Comparison of ENCODE assay signal across 13 mouse cellular contexts in the genomic region with DNA sequence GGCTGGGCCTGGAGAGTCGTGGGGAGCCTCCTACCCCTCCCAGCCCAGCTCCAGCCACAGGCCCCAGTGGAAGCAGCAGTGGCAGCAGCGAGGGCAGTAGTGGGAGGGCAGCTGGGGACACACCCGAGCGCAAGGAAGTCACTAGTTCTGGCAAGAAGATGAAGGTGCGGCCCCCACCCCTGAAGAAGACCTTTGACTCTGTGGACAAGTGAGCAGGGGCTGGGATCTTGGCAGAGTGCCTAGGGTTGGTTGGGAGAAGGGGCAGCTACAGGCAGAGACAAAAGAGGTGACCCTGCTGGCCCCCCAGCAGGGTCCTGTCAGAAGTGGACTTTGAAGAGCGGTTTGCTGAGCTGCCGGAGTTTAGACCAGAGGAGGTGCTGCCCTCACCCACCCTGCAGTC. TPM values are rescaled to one million over a fixed set of nuclear protein-coding genes. Genes with fewer than 3 reads are reported as not detected.
DNase-seq lines count a peak whose midpoint lies in the region; ATAC-seq and TF ChIP-seq lines count a peak whose summit lies in the region.
"Had no signal": no experiment of that assay in that cellular context is flagged by ENCODE, and none has a peak within 500 bp of the region (broad histone marks: within the 10 kb centered on the region; RNA-seq: fewer than 3 reads in every experiment).

No protein-coding gene starts in this region.

- TF ChIP-seq CTCF in hindbrain, postnatal 0 days (IDR thresholded peaks at IDR 0.05; ENCODE audit: low read depth): no peak
- no peak for TF ChIP-seq CTCF in midbrain, postnatal 0 days (IDR thresholded peaks at IDR 0.05)

- peaks cover 16% of the 10 kb centered on the region for H3K4me1 ChIP-seq in embryonic facial prominence, embryonic 12.5 days
- peaks cover 11% of the 10 kb centered on the region for H3K4me1 ChIP-seq in embryonic facial prominence, embryonic 10.5 days
- H3K4me1 ChIP-seq in hindbrain, embryonic 12.5 days: peaks cover 28% of the 10 kb centered on the region
- H3K4me1 ChIP-seq in hindbrain, postnatal 0 days (ENCODE audit: insufficient read depth, low read length): peaks cover 11% of the 10 kb centered on the region; the same call in 1 of the 2 replicates
- peaks cover 6% of the 10 kb centered on the region; the same call in 1 of the 2 replicates for H3K4me1 ChIP-seq in midbrain, postnatal 0 days (ENCODE audit: insufficient read depth, low read length)

- no peak overlapping the region for H3K4me3 ChIP-seq in embryonic facial prominence, embryonic 12.5 days
- no peak overlapping the region; the same call in 1 of the 2 replicates for H3K4me3 ChIP-seq in embryonic facial prominence, embryonic 10.5 days
- H3K4me3 ChIP-seq in hindbrain, embryonic 12.5 days: no peak overlapping the region
- no peak overlapping the region for H3K4me3 ChIP-seq in hindbrain, postnatal 0 days (ENCODE audit: low read length)
- H3K4me3 ChIP-seq in midbrain, postnatal 0 days (ENCODE audit: low read depth, low read length): no peak overlapping the region
- H3K4me3 ChIP-seq: limb, embryonic 12.5 days had no signal

- H3K9ac ChIP-seq in embryonic facial prominence, embryonic 12.5 days: no peak overlapping the region
- peak overlapping the region; percentile 29 for H3K9ac ChIP-seq in hindbrain, embryonic 12.5 days
- H3K9ac ChIP-seq in hindbrain, postnatal 0 days (replicated peaks; ENCODE audit: low read length): no peak overlapping the region
- no peak overlapping the region for H3K9ac ChIP-seq in midbrain, postnatal 0 days (replicated peaks; ENCODE audit: low read length, poor library complexity, severe bottlenecking)
- H3K9ac ChIP-seq: limb, embryonic 12.5 days had no signal

- no peaks in the 10 kb centered on the region; the same call in 1 of the 2 replicates for H3K9me3 ChIP-seq in embryonic facial prominence, embryonic 12.5 days
- no peaks in the 10 kb centered on the region; the same call in 1 of the 2 replicates for H3K9me3 ChIP-seq in embryonic facial prominence, embryonic 10.5 days
- H3K9me3 ChIP-seq in hindbrain, embryonic 12.5 days (replicated peaks): no peaks in the 10 kb centered on the region
- H3K9me3 ChIP-seq in hindbrain, postnatal 0 days (ENCODE audit: low read length): no peaks in the 10 kb centered on the region
- H3K9me3 ChIP-seq in midbrain, postnatal 0 days (ENCODE audit: low read length): no peaks in the 10 kb centered on the region

- no peaks in the 10 kb centered on the region for H3K27me3 ChIP-seq in embryonic facial prominence, embryonic 12.5 days
- H3K27me3 ChIP-seq in embryonic facial prominence, embryonic 10.5 days (replicated peaks; ENCODE audit: low read depth, poor library complexity, severe bottlenecking): no peaks in the 10 kb centered on the region
- H3K27me3 ChIP-seq in hindbrain, embryonic 12.5 days: no peaks in the 10 kb centered on the region
- H3K27me3 ChIP-seq in hindbrain, postnatal 0 days (ENCODE audit: insufficient read depth, low read length): no peaks in the 10 kb centered on the region
- H3K27me3 ChIP-seq in midbrain, postnatal 0 days (ENCODE audit: insufficient read depth, low read length): no peaks in the 10 kb centered on the region
- H3K27me3 ChIP-seq: limb, embryonic 12.5 days had no signal

- H3K27ac ChIP-seq in embryonic facial prominence, embryonic 12.5 days: peak overlapping the region; percentile 46; the same call in 1 of the 2 replicates
- H3K27ac ChIP-seq in embryonic facial prominence, embryonic 10.5 days (replicated peaks): no peak overlapping the region
- H3K27ac ChIP-seq in hindbrain, embryonic 12.5 days: peak overlapping the region; percentile 36; the same call in 1 of the 2 replicates
- H3K27ac ChIP-seq in hindbrain, postnatal 0 days: no peak overlapping the region
- peak overlapping the region; percentile 38; the same call in 1 of the 2 replicates for H3K27ac ChIP-seq in midbrain, postnatal 0 days (ENCODE audit: low read depth, low read length)

- 75% methylated on average over 7 of the region's 7 CpGs for WGBS in embryonic facial prominence, embryonic 12.5 days
- 77% methylated on average over 7 of the region's 7 CpGs for WGBS in embryonic facial prominence, embryonic 10.5 days
- 55% methylated on average over 7 of the region's 7 CpGs for WGBS in hindbrain, embryonic 12.5 days
- WGBS in hindbrain, postnatal 0 days: 42% methylated on average over 7 of the region's 7 CpGs
- WGBS in midbrain, postnatal 0 days: 57% methylated on average over 7 of the region's 7 CpGs

- no peak for ATAC-seq in embryonic facial prominence, embryonic 12.5 days (ENCODE audit: insufficient number of reproducible peaks, insufficient read depth, low FRiP score, low TSS enrichment)
- no peak for ATAC-seq in hindbrain, embryonic 12.5 days (ENCODE audit: low FRiP score)
- no peak for ATAC-seq in hindbrain, postnatal 0 days
- ATAC-seq in midbrain, postnatal 0 days (ENCODE audit: low FRiP score): no peak

- peaks cover 90% of the 10 kb centered on the region for H3K36me3 ChIP-seq in embryonic facial prominence, embryonic 12.5 days
- H3K36me3 ChIP-seq in embryonic facial prominence, embryonic 10.5 days (replicated peaks): peaks cover 92% of the 10 kb centered on the region
- H3K36me3 ChIP-seq in hindbrain, embryonic 12.5 days: peaks cover 86% of the 10 kb centered on the region
- peaks cover 74% of the 10 kb centered on the region for H3K36me3 ChIP-seq in hindbrain, postnatal 0 days (ENCODE audit: insufficient read depth, low read length)
- peaks cover 67% of the 10 kb centered on the region for H3K36me3 ChIP-seq in midbrain, postnatal 0 days (ENCODE audit: insufficient read depth, low read length)

- no peak overlapping the region for H3K4me2 ChIP-seq in embryonic facial prominence, embryonic 12.5 days (replicated peaks)
- no peak overlapping the region for H3K4me2 ChIP-seq in hindbrain, embryonic 12.5 days (replicated peaks)
- H3K4me2 ChIP-seq in hindbrain, postnatal 0 days (ENCODE audit: low read depth, low read length): no peak overlapping the region
- no peak overlapping the region for H3K4me2 ChIP-seq in midbrain, postnatal 0 days (ENCODE audit: low read depth, low read length, poor library complexity, severe bottlenecking)
- H3K4me2 ChIP-seq: limb, embryonic 12.5 days had no signal

- no peak for DNase-seq in embryonic facial prominence, embryonic 10.5 days (ENCODE audit: low spot score)
- no peak for DNase-seq in hindbrain, postnatal 0 days (ENCODE audit: low spot score)
- peak; percentile 40 to 43 for DNase-seq in right cerebral cortex, postnatal 10 days (ENCODE audit: low spot score in 2 of 2)
- no peak for DNase-seq in right cerebral cortex, adult 18-20 months
- DNase-seq in midbrain, postnatal 0 days (ENCODE audit: low spot score): no peak
- no peak for DNase-seq in right cerebral cortex, postnatal 14 days

RNA-seq across cellular contexts. Expression of gene Pafah1b3, which starts 5.7 kb away (rescaled TPM):
- polyA plus RNA-seq in embryonic facial prominence, embryonic 12.5 days (2016; fragmentation: Nextera tagmentation; extraction: Ambion mirVana): 317 and 337 TPM in 2 replicates
- 281 and 301 TPM in 2 replicates for polyA plus RNA-seq in embryonic facial prominence, embryonic 10.5 days (2016; fragmentation: Nextera tagmentation; extraction: Ambion mirVana)
- 391 and 405 TPM in 2 replicates for polyA plus RNA-seq in hindbrain, embryonic 12.5 days (2016; fragmentation: Nextera tagmentation; extraction: Ambion mirVana)
- 534 and 592 TPM in 2 replicates for total RNA-seq in hindbrain, postnatal 0 days (2014; rRNA removed)
- 469 and 484 TPM in 2 replicates for polyA plus RNA-seq in hindbrain, postnatal 0 days (2015; fragmentation: Nextera tagmentation; extraction: Ambion mirVana)
- 595 and 661 TPM in 2 replicates for total RNA-seq in midbrain, postnatal 0 days (2014; rRNA removed)
- 604 and 629 TPM in 2 replicates for polyA plus RNA-seq in midbrain, postnatal 0 days (2015; fragmentation: Nextera tagmentation; extraction: Ambion mirVana)

RNA-seq across cellular contexts. Expression of gene Prr19, which starts 9.1 kb away (rescaled TPM):
- 1.0 and 1.9 TPM in 2 replicates for polyA plus RNA-seq in embryonic facial prominence, embryonic 12.5 days (2016; fragmentation: Nextera tagmentation; extraction: Ambion mirVana)
- polyA plus RNA-seq in embryonic facial prominence, embryonic 10.5 days (2016; fragmentation: Nextera tagmentation; extraction: Ambion mirVana): 0.82 and 0.88 TPM in 2 replicates
- 0.87 and 1.1 TPM in 2 replicates for polyA plus RNA-seq in hindbrain, embryonic 12.5 days (2016; fragmentation: Nextera tagmentation; extraction: Ambion mirVana)
- total RNA-seq in hindbrain, postnatal 0 days (2014; rRNA removed): 0.93 and 1.4 TPM in 2 replicates
- 3.1 and 3.6 TPM in 2 replicates for polyA plus RNA-seq in hindbrain, postnatal 0 days (2015; fragmentation: Nextera tagmentation; extraction: Ambion mirVana)
- 2.0 and 2.5 TPM in 2 replicates for total RNA-seq in midbrain, postnatal 0 days (2014; rRNA removed)
- 5.7 and 7.0 TPM in 2 replicates for polyA plus RNA-seq in midbrain, postnatal 0 days (2015; fragmentation: Nextera tagmentation; extraction: Ambion mirVana)
- total RNA-seq: gastrocnemius, postnatal 4 days; layer of hippocampus, postnatal 14 days; megakaryocyte, adult 5-6 weeks had no signal
- polyA plus RNA-seq: C2C12 had no signal

RNA-seq across cellular contexts. Expression of gene Tmem145, which starts 13.8 kb away (rescaled TPM):
- polyA plus RNA-seq in embryonic facial prominence, embryonic 12.5 days (2016; fragmentation: Nextera tagmentation; extraction: Ambion mirVana): 2.7 and 4.0 TPM in 2 replicates
- 0.85 and 1.0 TPM in 2 replicates for polyA plus RNA-seq in embryonic facial prominence, embryonic 10.5 days (2016; fragmentation: Nextera tagmentation; extraction: Ambion mirVana)
- 24.3 and 25.9 TPM in 2 replicates for polyA plus RNA-seq in hindbrain, embryonic 12.5 days (2016; fragmentation: Nextera tagmentation; extraction: Ambion mirVana)
- total RNA-seq in hindbrain, postnatal 0 days (2014; rRNA removed): 56.6 and 88.3 TPM in 2 replicates
- polyA plus RNA-seq in hindbrain, postnatal 0 days (2015; fragmentation: Nextera tagmentation; extraction: Ambion mirVana): 104 and 106 TPM in 2 replicates
- total RNA-seq in midbrain, postnatal 0 days (2014; rRNA removed): 105 and 106 TPM in 2 replicates
- polyA plus RNA-seq in midbrain, postnatal 0 days (2015; fragmentation: Nextera tagmentation; extraction: Ambion mirVana): 131 and 143 TPM in 2 replicates
- total RNA-seq: megakaryocyte, adult 5-6 weeks had no signal

RNA-seq across cellular contexts. Expression of gene Cic, which starts 24.6 kb away (rescaled TPM):
- polyA plus RNA-seq in embryonic facial prominence, embryonic 12.5 days (2016; fragmentation: Nextera tagmentation; extraction: Ambion mirVana): 45.7 and 47.0 TPM in 2 replicates
- 17.1 and 21.4 TPM in 2 replicates for polyA plus RNA-seq in embryonic facial prominence, embryonic 10.5 days (2016; fragmentation: Nextera tagmentation; extraction: Ambion mirVana)
- 41.1 and 42.4 TPM in 2 replicates for polyA plus RNA-seq in hindbrain, embryonic 12.5 days (2016; fragmentation: Nextera tagmentation; extraction: Ambion mirVana)
- 153 and 155 TPM in 2 replicates for total RNA-seq in hindbrain, postnatal 0 days (2014; rRNA removed)
- 28.2 and 30.6 TPM in 2 replicates for polyA plus RNA-seq in hindbrain, postnatal 0 days (2015; fragmentation: Nextera tagmentation; extraction: Ambion mirVana)
- 145 and 146 TPM in 2 replicates for total RNA-seq in midbrain, postnatal 0 days (2014; rRNA removed)
- 26.8 and 31.9 TPM in 2 replicates for polyA plus RNA-seq in midbrain, postnatal 0 days (2015; fragmentation: Nextera tagmentation; extraction: Ambion mirVana)

RNA-seq across cellular contexts. Expression of gene Megf8, which starts 24.9 kb away (rescaled TPM):
- polyA plus RNA-seq in embryonic facial prominence, embryonic 12.5 days (2016; fragmentation: Nextera tagmentation; extraction: Ambion mirVana): 22.4 and 24.3 TPM in 2 replicates
- 17.6 and 17.7 TPM in 2 replicates for polyA plus RNA-seq in embryonic facial prominence, embryonic 10.5 days (2016; fragmentation: Nextera tagmentation; extraction: Ambion mirVana)
- polyA plus RNA-seq in hindbrain, embryonic 12.5 days (2016; fragmentation: Nextera tagmentation; extraction: Ambion mirVana): 20.9 and 23.0 TPM in 2 replicates
- total RNA-seq in hindbrain, postnatal 0 days (2014; rRNA removed): 104 and 105 TPM in 2 replicates
- 14.8 and 15.4 TPM in 2 replicates for polyA plus RNA-seq in hindbrain, postnatal 0 days (2015; fragmentation: Nextera tagmentation; extraction: Ambion mirVana)
- total RNA-seq in midbrain, postnatal 0 days (2014; rRNA removed): 90.0 and 103 TPM in 2 replicates
- 15.3 and 15.6 TPM in 2 replicates for polyA plus RNA-seq in midbrain, postnatal 0 days (2015; fragmentation: Nextera tagmentation; extraction: Ambion mirVana)

Comparison
In these comparisons a context has a peak if more than half of its experiments do, and no peak if none do; other contexts are left out.
1. H3K27ac ChIP-seq: peak in embryonic facial prominence, embryonic 12.5 days (single experiment), hindbrain, embryonic 12.5 days (single experiment) and midbrain, postnatal 0 days (single experiment); none in embryonic facial prominence, embryonic 10.5 days (single experiment) and hindbrain, postnatal 0 days (single experiment).
2. DNase-seq: peak in right cerebral cortex, postnatal 10 days (2 of 2); none in embryonic facial prominence, embryonic 10.5 days (single experiment), hindbrain, postnatal 0 days (single experiment), right cerebral cortex, adult 18-20 months (single experiment), midbrain, postnatal 0 days (single experiment) and right cerebral cortex, postnatal 14 days (single experiment).